Mouse (Mus musculus): Measurements from ENCODE around the gene Pttg1. TPM values are rescaled to one million over a fixed set of nuclear protein-coding genes. Genes with fewer than 3 reads are reported as not detected.

Pttg1 gene
- 10 to 100 TPM; 39.5 to 44.0 TPM for total RNA-seq (2021)
- long read RNA-seq, experiment 1, transcript Pttg1-206 (5 exons, 948 nt) = major isoform, 113 of 142 reads
- long read RNA-seq, experiment 1, transcript Pttg1-205 (6 exons, 696 nt) = minor isoform, 5 of 142 reads
- long read RNA-seq, experiment 1, transcript Pttg1-202 (6 exons, 741 nt) = minor isoform, 13 of 142 reads
- long read RNA-seq, experiment 1, partial matches to known transcripts = 3 of 142 reads
- long read RNA-seq, experiment 1, other reads (novel, unspliced or antisense) = 3 of 142 reads
- long read RNA-seq, experiment 2, transcript Pttg1-206 (5 exons, 948 nt) = major isoform, 144 of 192 reads
- long read RNA-seq, experiment 2, transcript Pttg1-202 (6 exons, 741 nt) = minor isoform, 15 of 192 reads
- long read RNA-seq, experiment 2, transcript Pttg1-205 (6 exons, 696 nt) = minor isoform, 15 of 192 reads
- long read RNA-seq, experiment 2, transcript Pttg1-203 (6 exons, 700 nt) = minor isoform, 8 of 192 reads
- long read RNA-seq, experiment 2, partial matches to known transcripts = 3 of 192 reads
- long read RNA-seq, experiment 2, other reads (novel, unspliced or antisense) = 6 of 192 reads

GRCm38 (mm10) chr11:43425824-43426413 lies at the start of gene Pttg1:
Gene Pttg1, minus strand, starts transcription at chr11:43426251.
- intact Hi-C loops (cut with DNase I) = no loop called here
- peak; percentile 64 to 74 for DNase-seq

GRCm38 (mm10) chr11:43474225-43474774 lies 48.2 kb upstream of the Pttg1 start, which contains the start of gene C1qtnf2:
Gene C1qtnf2, plus strand, starts transcription at chr11:43474276.
- peak; percentile 37 to 42 for DNase-seq
- intact Hi-C loops (cut with DNase I) = no loop called here

GRCm38 (mm10) chr11:43473635-43474224 lies 47.7 kb upstream of the Pttg1 start:
- no peak for DNase-seq
- intact Hi-C loops (cut with DNase I) = no loop called here

GRCm38 (mm10) chr11:43473115-43473514 lies 47.1 kb upstream of the Pttg1 start:
- intact Hi-C loops (cut with DNase I) = no loop called here
- no peak for DNase-seq

GRCm38 (mm10) chr11:43470881-43471820 lies 45.1 kb upstream of the Pttg1 start:
- intact Hi-C loops (cut with DNase I) = no loop called here
- DNase-seq = no peak

- DNase-seq = peak in 1 of 2 experiments; percentile 21
- intact Hi-C loops (cut with DNase I) = no loop called here
These were observed 44.1 kb upstream of the Pttg1 start for GRCm38 (mm10) chr11:43470118-43470517.

- DNase-seq = no peak
- intact Hi-C loops (cut with DNase I) = no loop called here
These were observed 37.2 kb upstream of the Pttg1 start for GRCm38 (mm10) chr11:43463204-43463603.

GRCm38 (mm10) chr11:43452266-43452665 lies 26.2 kb upstream of the Pttg1 start:
- intact Hi-C loops (cut with DNase I) = loop anchor here (5.0 kb wide), 1 partner anchor 40 kb away; no protein-coding TSS in a partner anchor
- no peak for DNase-seq

- intact Hi-C loops (cut with DNase I) = loop anchor here (5.0 kb wide), 1 partner anchor 41 kb away; no protein-coding TSS in a partner anchor
- no peak for DNase-seq
These were observed 25.3 kb upstream of the Pttg1 start for GRCm38 (mm10) chr11:43451322-43451721.

GRCm38 (mm10) chr11:43449916-43450315 lies 23.9 kb upstream of the Pttg1 start:
- no peak for DNase-seq
- intact Hi-C loops (cut with DNase I) = loop anchor here (5.0 kb wide), 1 partner anchor 42 kb away; no protein-coding TSS in a partner anchor

GRCm38 (mm10) chr11:43443183-43443582 lies 17.1 kb upstream of the Pttg1 start:
- DNase-seq = no peak
- intact Hi-C loops (cut with DNase I) = no loop called here

GRCm38 (mm10) chr11:43441121-43441520 lies 15.1 kb upstream of the Pttg1 start:
- DNase-seq = no peak
- intact Hi-C loops (cut with DNase I) = no loop called here

- DNase-seq = no peak
- intact Hi-C loops (cut with DNase I) = no loop called here
These were observed 8.0 kb upstream of the Pttg1 start for GRCm38 (mm10) chr11:43434024-43434407.

GRCm38 (mm10) chr11:43433254-43434023 lies 7.4 kb upstream of the Pttg1 start, which contains the start of gene Slu7:
Gene Slu7, plus strand, starts transcription at chr11:43433744.
- DNase-seq = peak; percentile 55 to 57
- intact Hi-C loops (cut with DNase I) = no loop called here

GRCm38 (mm10) chr11:43426414-43426884 lies 398 bp upstream of the Pttg1 start:
- peak in 1 of 2 experiments; percentile 17 for DNase-seq
- intact Hi-C loops (cut with DNase I) = no loop called here

- DNase-seq = no peak
- intact Hi-C loops (cut with DNase I) = no loop called here
These were observed 813 bp downstream of the Pttg1 start for GRCm38 (mm10) chr11:43425166-43425709.

- no peak for DNase-seq
- intact Hi-C loops (cut with DNase I) = no loop called here
These were observed 1.7 kb downstream of the Pttg1 start for GRCm38 (mm10) chr11:43424386-43424785.

GRCm38 (mm10) chr11:43417201-43417600 lies 8.8 kb downstream of the Pttg1 start:
- intact Hi-C loops (cut with DNase I) = no loop called here
- no peak for DNase-seq
